7 mouse cellular contexts compared by ENCODE assay signal in genomic region chr12:106479067-106479877, GRCm38 (mm10).
DNase-seq lines count a peak whose midpoint lies in the region; ATAC-seq and TF ChIP-seq lines count a peak whose summit lies in the region.

No protein-coding gene starts in this region.

- H3K4me2 ChIP-seq in forebrain, postnatal 0 days (ENCODE audit: low read depth), result peak overlapping the region; percentile 52
- H3K4me2 ChIP-seq in liver, embryonic 13.5 days, result peak overlapping the region; percentile 34
- 0 out of 2 replicates have a peak overlapping the region, but pooled peaks have one; percentile 20 for H3K4me2 ChIP-seq in stomach, postnatal 0 days (replicated peaks; ENCODE audit: low read depth)

- ATAC-seq in forebrain, postnatal 0 days, result no peak
- no peak for ATAC-seq in liver, embryonic 13.5 days (ENCODE audit: low read depth)
- no peak for ATAC-seq in stomach, postnatal 0 days (ENCODE audit: low FRiP score, low TSS enrichment)

- peak; percentile 69 for DNase-seq in retina, embryonic 14.5 days (ENCODE audit: low spot score)
- no peak for DNase-seq in retina, postnatal 1 day
- peak; percentile 78 for DNase-seq in forebrain, postnatal 0 days
- no peak for DNase-seq in liver, embryonic 13.5 days
- DNase-seq in stomach, postnatal 0 days (ENCODE audit: low spot score), result no peak
- no peak for DNase-seq in right cerebral cortex, postnatal 14 days
- no peak for DNase-seq in spleen, postnatal 14 days (ENCODE audit: low spot score in 2 of 2)

- peak overlapping the region; percentile 51 for H3K9ac ChIP-seq in forebrain, postnatal 0 days
- H3K9ac ChIP-seq in liver, embryonic 13.5 days, result no peak overlapping the region
- H3K9ac ChIP-seq in stomach, postnatal 0 days (ENCODE audit: low read length), result no peak overlapping the region

- TF ChIP-seq CTCF in forebrain, postnatal 0 days (IDR thresholded peaks at IDR 0.05; ENCODE audit: low read depth), result no peak
- TF ChIP-seq CTCF in stomach, postnatal 0 days (IDR thresholded peaks at IDR 0.05; ENCODE audit: low read depth), result no peak

- H3K4me3 ChIP-seq in forebrain, postnatal 0 days (ENCODE audit: low read depth, low read length), result peak overlapping the region; percentile 31
- 0 out of 2 replicates have a peak overlapping the region, but pooled peaks have one; percentile 16 for H3K4me3 ChIP-seq in liver, embryonic 13.5 days (replicated peaks)
- 0 out of 2 replicates have a peak overlapping the region, but pooled peaks have one; percentile 18 for H3K4me3 ChIP-seq in stomach, postnatal 0 days (ENCODE audit: low read depth, low read length)

- no peak for TF ChIP-seq EP300 in stomach, postnatal 0 days (optimal IDR thresholded peaks at IDR 0.05)

- H3K4me1 ChIP-seq in forebrain, postnatal 0 days (ENCODE audit: insufficient read depth), result peaks cover 30% of the 10 kb centered on the region
- peaks cover 4% of the 10 kb centered on the region; the same call in 1 of the 2 replicates for H3K4me1 ChIP-seq in liver, embryonic 13.5 days (replicated peaks)
- no peaks in the 10 kb centered on the region for H3K4me1 ChIP-seq in stomach, postnatal 0 days (replicated peaks; ENCODE audit: control insufficient read depth, insufficient read depth)

- no peaks in the 10 kb centered on the region for H3K36me3 ChIP-seq in forebrain, postnatal 0 days (ENCODE audit: insufficient read depth)
- H3K36me3 ChIP-seq in liver, embryonic 13.5 days, result no peaks in the 10 kb centered on the region
- H3K36me3 ChIP-seq in stomach, postnatal 0 days (ENCODE audit: control insufficient read depth, insufficient read depth, low read length), result no peaks in the 10 kb centered on the region

- H3K27ac ChIP-seq in forebrain, postnatal 0 days (ENCODE audit: low read depth, low read length), result peak overlapping the region; percentile 80
- no peak overlapping the region for H3K27ac ChIP-seq in liver, embryonic 13.5 days
- H3K27ac ChIP-seq in stomach, postnatal 0 days (replicated peaks), result no peak overlapping the region

- no peaks in the 10 kb centered on the region for H3K9me3 ChIP-seq in forebrain, postnatal 0 days (ENCODE audit: low read length)
- no peaks in the 10 kb centered on the region for H3K9me3 ChIP-seq in liver, embryonic 13.5 days (replicated peaks)
- H3K9me3 ChIP-seq in stomach, postnatal 0 days (ENCODE audit: control insufficient read depth, low read length), result no peaks in the 10 kb centered on the region

- 3% methylated on average over 24 of the region's 24 CpGs for WGBS in forebrain, postnatal 0 days
- 3% methylated on average over 24 of the region's 24 CpGs for WGBS in liver, embryonic 13.5 days (ENCODE audit: insufficient replicate concordance)
- WGBS in stomach, postnatal 0 days, result 3% methylated on average over 24 of the region's 24 CpGs

- no peaks in the 10 kb centered on the region for H3K27me3 ChIP-seq in forebrain, postnatal 0 days (ENCODE audit: insufficient read depth, low read length)
- H3K27me3 ChIP-seq in liver, embryonic 13.5 days, result peaks cover 66% of the 10 kb centered on the region
- H3K27me3 ChIP-seq in stomach, postnatal 0 days (ENCODE audit: control insufficient read depth, insufficient read depth, low read length), result peaks cover 2% of the 10 kb centered on the region; the same call in 1 of the 2 replicates

Comparison
In these comparisons a context has a peak if more than half of its experiments do, and no peak if none do; other contexts are left out.
1. DNase-seq: peak in retina, embryonic 14.5 days (single experiment) and forebrain, postnatal 0 days (single experiment); none in retina, postnatal 1 day (single experiment), liver, embryonic 13.5 days (single experiment), stomach, postnatal 0 days (single experiment), right cerebral cortex, postnatal 14 days (single experiment) and spleen, postnatal 14 days (0 of 2).
2. Peak in every context shown above with its lines, with median percentiles within 50 percentile points of each other: H3K4me2 ChIP-seq and H3K4me3 ChIP-seq.